Mouse (Mus musculus): ENCODE results near the gene Polr3f. TPM values are rescaled to one million over a fixed set of nuclear protein-coding genes. Genes with fewer than 3 reads are reported as not detected.

Gene Polr3f
- total RNA-seq (2021): 18.0 and 21.0 TPM in 2 replicates
- long read RNA-seq, experiment 1, full-length matches to known transcripts: 2 of 4 reads
- long read RNA-seq, experiment 1, partial matches to known transcripts: 1 of 4 reads
- long read RNA-seq, experiment 1, other reads (novel, unspliced or antisense): 1 of 4 reads
- long read RNA-seq, experiment 2, full-length matches to known transcripts: 3 of 3 reads
- long read RNA-seq, experiment 2, partial matches to known transcripts: 0 of 3 reads
- long read RNA-seq, experiment 2, other reads (novel, unspliced or antisense): 0 of 3 reads

- peak; percentile 97 for DNase-seq
These were observed at the start of gene Polr3f, which contains the start of gene Dzank1 for GRCm38 (mm10) chr2:144526981-144527820. TSS of gene Polr3f (plus strand) at chr2:144527718. TSS of gene Dzank1 (minus strand) at chr2:144527414.

- DNase-seq: no peak
These were observed 48.1 kb upstream of the Polr3f start for GRCm38 (mm10) chr2:144479421-144479820.

- no peak for DNase-seq
These were observed 43.4 kb upstream of the Polr3f start for GRCm38 (mm10) chr2:144484084-144484483.

GRCm38 (mm10) chr2:144485439-144485838, 42.1 kb upstream of the Polr3f start:
- DNase-seq: no peak

GRCm38 (mm10) chr2:144487476-144487875, 40.0 kb upstream of the Polr3f start:
- peak; percentile 17 for DNase-seq

- no peak for DNase-seq
These were observed 38.2 kb upstream of the Polr3f start for GRCm38 (mm10) chr2:144489342-144489741.

- DNase-seq: peak; percentile 44
These were observed 25.4 kb upstream of the Polr3f start for GRCm38 (mm10) chr2:144502134-144502533.

- no peak for DNase-seq
These were observed 12.9 kb upstream of the Polr3f start for GRCm38 (mm10) chr2:144514619-144515018.

GRCm38 (mm10) chr2:144519772-144520171, 7.7 kb upstream of the Polr3f start:
- no peak for DNase-seq

GRCm38 (mm10) chr2:144525856-144526255, 1.7 kb upstream of the Polr3f start:
- no peak for DNase-seq

GRCm38 (mm10) chr2:144527821-144528174, 280 bp downstream of the Polr3f start:
- no peak for DNase-seq

- DNase-seq: no peak
These were observed 9.6 kb downstream of the Polr3f start for GRCm38 (mm10) chr2:144537123-144537522.

GRCm38 (mm10) chr2:144541246-144541645, 13.7 kb downstream of the Polr3f start:
- DNase-seq: no peak

GRCm38 (mm10) chr2:144543670-144544069, 16.2 kb downstream of the Polr3f start:
- no peak for DNase-seq

GRCm38 (mm10) chr2:144544630-144545029, 17.1 kb downstream of the Polr3f start:
- DNase-seq: peak; percentile 40

GRCm38 (mm10) chr2:144545061-144545460, 17.5 kb downstream of the Polr3f start:
- DNase-seq: no peak

- DNase-seq: peak; percentile 9
These were observed 18.0 kb downstream of the Polr3f start for GRCm38 (mm10) chr2:144545481-144545880.

- DNase-seq: no peak
These were observed 20.0 kb downstream of the Polr3f start for GRCm38 (mm10) chr2:144547559-144547958.

GRCm38 (mm10) chr2:144550529-144550928, 23.0 kb downstream of the Polr3f start, which contains the start of gene Rbbp9:
TSS of gene Rbbp9 (minus strand) at chr2:144550869.
- peak; percentile 61 for DNase-seq

- DNase-seq: no peak
These were observed 26.4 kb downstream of the Polr3f start for GRCm38 (mm10) chr2:144553905-144554304.

GRCm38 (mm10) chr2:144555286-144555819, 27.8 kb downstream of the Polr3f start:
- DNase-seq: no peak

GRCm38 (mm10) chr2:144555820-144556552, 28.5 kb downstream of the Polr3f start, which contains the start of gene Sec23b:
TSS of gene Sec23b (plus strand) at chr2:144556229.
- DNase-seq: peak; percentile 98
